Mouse (Mus musculus) ovary, postnatal 36 days (tissue): ENCODE data around the gene Xrn2.
A peak's percentile ranks its signal among the peaks of the same experiment; 100 is the strongest.
"Not testable (repeated sequence)": the region's sequence is repeated elsewhere in the genome, so short reads cannot be mapped to it uniquely, and the experiment has no call there.

ENCODE experiments used
- DNase-seq: peaks from one replicate; pipeline ENCODE4 v3.0.0; 2022; ENCODE audit warnings: low spot score, mixed read lengths

Xrn2 gene

DNA sequence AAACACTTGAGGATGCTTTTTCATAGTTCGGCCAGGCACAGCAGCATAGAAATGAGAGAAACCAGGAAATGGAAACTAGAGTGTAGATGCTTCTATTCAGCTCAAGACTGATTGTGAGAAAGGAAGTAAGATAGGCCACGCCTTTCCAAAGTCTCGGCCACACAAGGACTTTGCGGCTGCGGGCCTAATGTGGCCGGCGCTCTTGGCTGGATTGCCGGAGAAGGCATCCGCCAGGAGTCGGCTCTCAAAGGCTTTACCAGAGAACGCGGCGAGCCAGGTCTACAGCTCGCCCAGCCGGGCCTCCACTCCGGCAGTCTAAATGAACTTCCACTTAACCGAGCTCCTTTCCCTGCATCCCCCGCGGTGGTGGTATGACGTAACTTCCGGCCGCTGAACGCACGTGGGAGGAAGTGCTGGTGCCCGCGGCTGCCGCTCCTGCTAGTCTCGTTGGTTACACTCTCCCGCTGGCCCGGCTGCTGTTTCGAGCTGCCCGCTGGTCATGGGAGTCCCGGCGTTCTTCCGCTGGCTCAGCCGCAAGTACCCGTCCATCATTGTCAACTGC, at the start of gene Xrn2:
TSS of gene Xrn2 (plus strand) at position 374 of the 562 bp plus-strand sequence.
- peak; percentile 92 for DNase-seq

DNA sequence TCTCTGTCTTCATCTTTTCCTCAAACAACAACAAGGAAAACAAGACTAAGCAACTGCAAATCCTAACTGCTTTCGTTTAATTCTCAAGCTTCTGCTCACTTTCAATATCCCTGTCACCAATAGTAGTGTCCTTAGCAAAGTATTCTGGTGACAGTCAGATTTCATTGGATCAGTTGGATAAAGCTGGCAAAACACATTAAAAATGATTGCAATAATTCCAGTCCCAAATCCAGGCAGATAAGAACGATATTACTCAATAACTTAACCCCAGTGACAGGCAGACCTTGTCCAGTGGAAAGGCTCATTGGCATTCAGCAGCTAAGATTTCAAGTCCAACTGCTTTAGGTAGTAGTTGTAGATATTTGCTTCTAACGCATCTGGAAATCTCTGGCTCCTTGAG, 37.8 kb upstream of the Xrn2 start:
- no peak for DNase-seq

DNA sequence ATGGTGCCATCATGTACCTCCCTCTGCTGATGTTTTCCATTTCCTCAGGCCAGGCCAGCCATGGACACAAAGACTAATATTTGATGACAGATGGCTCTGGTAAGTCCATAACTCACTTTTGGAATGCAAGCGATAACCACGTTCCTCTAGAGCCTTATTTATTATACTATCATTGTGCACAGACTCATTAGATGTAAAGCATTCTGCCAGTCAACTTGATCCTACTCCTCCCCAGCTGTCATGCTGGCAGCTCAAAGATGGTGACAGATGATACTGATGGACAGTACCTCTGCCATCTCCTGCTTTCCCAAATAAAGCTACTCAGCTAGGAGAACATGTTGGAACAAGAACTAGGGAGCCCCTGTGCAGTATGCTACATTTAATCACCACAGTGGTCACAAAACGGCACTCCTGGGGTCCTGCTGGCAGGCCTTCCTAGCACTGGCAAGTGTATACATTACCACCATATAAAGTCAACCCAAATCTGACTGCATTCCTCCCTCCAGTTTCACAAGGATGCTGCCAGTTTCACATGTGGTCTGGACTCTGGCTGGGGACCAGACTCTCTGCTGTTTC, 37.3 kb upstream of the Xrn2 start:
- no peak for DNase-seq

DNA sequence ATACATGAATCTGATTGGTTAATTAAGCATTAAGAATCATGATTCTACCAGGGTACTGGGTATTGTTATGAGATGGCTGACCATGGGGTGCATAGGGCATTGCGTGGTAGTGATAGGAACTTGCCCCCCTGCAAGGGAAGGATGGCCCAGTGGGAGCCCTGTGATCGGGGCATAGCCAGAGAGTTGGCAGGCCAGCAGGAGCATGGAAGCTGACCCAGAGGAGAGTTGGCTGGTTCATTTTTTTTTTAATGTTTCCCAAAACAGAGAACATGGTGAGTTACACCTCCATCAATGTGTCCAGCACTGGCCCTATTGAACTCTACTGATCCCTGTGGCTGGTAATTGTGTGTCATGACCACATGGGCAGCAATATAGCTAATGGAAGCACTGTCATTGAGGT, 30.0 kb upstream of the Xrn2 start:
- DNase-seq = no peak

DNA sequence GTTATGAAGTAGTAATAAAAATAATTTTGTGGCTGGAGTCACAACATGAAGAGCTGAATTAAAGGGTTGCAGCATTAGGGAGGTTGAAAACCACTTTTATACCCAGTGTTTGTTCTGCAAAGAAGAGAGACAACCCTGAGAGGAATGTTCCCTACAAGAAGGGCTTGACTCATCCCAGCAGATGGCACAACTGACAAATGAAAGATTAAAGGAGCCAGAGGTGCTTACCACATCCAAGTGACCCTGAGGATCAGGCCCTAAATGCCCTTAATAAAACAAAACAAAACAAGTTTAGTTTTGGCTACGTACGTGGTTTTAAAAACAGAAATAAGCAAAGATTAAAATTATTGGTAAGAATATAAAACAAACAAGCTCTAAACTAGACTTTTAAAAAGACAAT, 28.0 kb upstream of the Xrn2 start:
- DNase-seq = no peak

DNA sequence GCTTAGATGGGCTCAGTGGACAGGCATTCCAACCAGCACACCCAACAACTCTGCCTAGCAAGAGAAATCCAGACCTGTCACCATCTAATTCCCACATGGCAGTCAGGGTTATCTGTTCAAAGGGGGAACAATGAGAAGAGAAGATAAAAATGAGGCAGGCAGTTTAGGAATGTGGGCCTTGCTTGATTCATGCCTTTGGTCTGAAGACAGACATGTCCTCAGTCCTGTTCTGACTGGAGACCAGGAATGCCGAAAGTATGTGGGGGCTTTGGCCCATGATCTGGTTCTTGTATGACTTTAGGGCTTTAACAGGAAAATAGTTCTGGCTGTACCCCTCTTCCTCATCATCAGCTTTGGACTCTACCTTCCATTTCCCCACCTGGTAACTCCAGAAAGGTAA, 27.0 kb upstream of the Xrn2 start:
- no peak for DNase-seq

DNA sequence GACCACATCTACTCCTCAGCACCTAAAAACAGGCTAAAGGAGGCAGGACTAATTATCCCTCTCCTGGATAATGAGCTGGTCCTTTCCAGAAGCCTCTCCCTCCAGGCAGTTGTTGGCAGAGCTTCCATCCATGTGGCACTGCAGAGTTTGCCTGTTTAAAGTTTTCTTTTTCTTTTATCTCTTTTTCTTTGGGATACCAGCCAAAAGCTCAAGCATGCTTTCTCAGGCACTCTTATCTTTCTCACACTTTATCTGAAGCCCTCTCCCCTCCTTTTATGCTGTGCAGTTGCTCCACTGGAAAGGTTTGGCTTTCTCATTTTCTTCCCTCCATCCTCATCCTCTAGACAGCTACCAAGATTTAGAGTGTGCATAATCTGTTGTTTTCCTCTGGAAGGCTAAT, 26.4 kb upstream of the Xrn2 start:
- DNase-seq = no peak

DNA sequence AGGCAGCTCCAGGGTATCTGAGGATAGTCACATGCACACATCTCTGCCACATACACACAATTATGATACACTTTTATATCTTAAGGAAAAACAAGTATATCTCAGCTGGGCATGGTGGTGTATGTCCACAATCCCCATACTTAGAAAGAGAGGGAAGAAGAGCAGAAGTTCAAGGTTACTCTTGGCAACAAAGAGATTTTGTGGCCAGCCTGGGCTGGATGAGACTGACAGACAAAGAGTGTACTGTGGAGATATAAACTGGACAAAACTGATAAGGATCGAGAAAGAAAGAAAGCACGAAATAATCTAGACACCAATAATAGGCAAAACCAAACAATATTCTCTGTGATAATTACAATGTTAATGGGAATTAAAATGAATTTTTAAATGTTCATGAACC, 5.5 kb upstream of the Xrn2 start:
- DNase-seq = no peak

DNA sequence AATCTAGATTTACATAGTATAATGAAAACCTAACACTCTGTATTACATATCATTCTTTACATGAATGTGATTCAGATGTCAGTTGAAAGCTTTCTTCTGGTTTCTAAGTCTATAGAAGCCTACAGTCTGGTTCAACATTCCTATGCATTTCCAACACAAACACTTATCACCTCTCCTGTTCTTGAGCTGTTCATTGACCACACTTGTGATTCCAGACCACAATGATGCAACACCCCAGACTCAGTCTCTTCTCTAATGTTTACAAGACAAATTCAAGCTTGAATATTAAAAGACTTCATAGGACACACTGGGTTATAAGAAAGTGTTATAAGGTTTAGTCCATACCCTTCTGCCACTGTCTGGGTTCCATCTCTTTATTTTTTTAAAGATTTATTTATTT, 3.7 kb upstream of the Xrn2 start:
- no peak for DNase-seq

DNA sequence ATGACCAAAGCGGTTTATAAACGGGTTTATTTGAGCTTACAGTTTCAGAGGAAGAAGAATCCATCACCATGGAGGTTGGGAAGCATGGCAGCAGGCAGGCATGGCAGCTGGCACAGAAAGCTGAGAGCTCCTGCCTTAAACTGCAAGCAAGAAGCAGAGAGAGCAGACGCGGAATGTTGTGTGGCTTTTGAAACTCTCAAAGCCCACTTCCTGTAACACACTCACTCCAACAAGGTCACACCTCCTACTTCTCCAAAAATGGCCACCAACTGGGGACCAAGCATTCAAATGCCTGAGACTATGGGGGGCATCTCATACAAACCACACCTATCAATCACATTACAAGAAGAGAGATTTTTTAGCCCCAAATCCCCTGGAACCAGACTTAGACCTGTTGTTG, 2.7 kb upstream of the Xrn2 start:
- DNase-seq = no peak

DNA sequence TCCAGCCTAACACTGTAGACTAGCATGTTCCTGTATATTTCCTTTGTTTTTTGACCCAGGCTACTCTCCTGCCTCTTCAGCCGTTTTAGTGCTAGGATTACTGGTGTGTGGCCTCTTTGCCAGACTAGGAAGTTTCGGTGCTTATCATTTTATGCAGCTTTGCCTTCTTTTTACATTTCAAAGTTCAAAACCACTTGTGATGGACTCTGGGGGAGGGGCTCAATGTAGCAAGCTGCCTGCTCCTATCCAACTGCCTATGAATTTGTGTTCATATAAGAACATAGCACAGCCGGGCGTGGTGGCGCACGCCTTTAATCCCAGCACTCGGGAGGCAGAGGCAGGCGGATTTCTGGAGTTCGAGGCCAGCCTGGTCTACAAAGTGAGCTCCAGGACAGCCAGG, 1.8 kb upstream of the Xrn2 start:
- no peak for DNase-seq

DNA sequence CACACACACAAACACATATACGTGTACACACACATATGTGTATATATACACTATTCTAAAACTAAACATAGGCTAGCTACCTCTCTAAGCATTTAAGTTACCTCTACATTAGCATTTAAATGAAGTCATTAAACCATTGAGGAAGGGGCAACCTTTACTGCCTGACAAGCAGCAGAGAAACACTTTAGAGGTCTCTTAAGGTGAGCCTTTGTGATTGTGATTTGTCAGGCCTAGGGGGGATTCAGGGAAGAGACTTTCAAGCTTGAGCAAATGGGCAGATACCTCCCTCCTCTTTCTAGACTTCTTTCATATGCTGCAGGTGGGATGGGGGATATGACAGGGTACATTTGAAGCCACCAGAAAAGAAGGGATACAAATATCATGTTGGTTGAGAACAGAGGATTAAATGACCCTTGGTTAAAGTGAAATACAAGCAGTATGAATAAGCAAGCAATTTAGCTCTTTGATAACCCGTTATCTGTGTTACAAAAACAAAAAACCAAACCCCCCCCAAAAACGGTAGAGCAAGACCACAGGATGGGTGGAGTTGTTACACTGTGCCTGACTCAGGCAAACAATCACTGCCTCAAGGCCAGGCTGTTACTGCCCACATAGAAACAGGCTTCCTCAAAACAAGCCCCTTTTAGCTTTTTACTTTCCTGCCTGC, 1.2 kb upstream of the Xrn2 start:
- no peak for DNase-seq

DNA sequence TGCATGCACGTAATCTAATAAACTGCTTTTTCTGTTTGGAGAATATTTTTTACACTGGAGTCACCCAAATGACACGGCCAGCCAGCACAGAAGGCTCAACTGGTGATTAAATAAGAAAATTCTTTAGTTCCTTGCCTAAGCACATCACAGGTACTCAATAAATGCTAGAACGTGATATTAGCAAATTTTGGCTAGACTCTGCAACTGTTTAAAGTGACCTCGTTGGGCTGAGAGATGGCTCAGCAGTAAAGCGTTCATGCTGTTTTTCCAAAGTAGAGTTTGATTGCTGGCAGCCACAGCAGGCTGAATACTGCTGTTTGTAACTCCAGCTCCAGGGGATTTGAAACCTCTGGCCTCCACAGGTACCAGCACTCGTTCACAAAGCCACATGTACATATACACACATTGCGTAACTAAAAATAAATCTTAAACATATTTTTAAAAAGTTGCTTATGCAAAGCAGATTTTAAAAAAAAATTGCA, 614 bp upstream of the Xrn2 start:
- DNase-seq = no peak

DNA sequence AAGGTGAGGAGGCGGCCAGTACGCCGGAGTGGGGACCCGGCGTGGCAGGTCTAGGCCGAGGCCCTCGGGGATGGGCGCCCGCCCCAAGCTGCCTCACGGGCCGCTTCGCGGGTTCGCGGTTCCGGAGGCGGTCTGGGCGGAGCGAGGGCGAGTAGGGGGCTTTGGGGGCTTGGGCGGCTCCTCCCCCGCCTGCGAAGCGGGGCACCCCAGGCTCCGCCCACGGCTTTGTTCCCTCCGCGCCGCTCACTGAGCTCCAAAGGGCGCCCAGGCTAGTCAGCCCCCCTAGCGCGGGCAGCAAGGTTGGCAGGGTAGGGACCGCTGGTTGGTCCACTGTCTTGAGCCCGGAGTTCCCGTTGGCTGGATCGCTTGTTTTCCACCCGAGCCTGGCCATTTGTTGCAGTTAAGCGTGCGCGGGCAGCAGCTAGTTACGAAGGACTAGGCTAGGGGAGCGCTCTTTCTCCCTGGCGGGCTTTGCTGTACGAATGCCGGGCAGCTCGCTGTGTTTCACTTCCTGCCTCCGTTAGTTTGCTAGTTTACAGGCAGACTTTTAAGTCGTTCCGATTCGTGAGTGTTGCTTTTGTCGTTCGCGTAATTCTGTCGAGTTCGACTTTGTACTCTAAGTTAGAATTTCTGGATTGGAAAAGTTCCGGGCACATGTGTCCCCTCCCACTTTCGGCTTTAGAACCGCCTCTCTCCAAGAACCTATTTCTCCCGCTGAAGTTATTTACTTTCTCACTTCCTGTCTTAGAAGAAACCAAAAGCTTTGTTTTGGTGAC, 586 bp downstream of the Xrn2 start:
- peak; percentile 74 for DNase-seq

DNA sequence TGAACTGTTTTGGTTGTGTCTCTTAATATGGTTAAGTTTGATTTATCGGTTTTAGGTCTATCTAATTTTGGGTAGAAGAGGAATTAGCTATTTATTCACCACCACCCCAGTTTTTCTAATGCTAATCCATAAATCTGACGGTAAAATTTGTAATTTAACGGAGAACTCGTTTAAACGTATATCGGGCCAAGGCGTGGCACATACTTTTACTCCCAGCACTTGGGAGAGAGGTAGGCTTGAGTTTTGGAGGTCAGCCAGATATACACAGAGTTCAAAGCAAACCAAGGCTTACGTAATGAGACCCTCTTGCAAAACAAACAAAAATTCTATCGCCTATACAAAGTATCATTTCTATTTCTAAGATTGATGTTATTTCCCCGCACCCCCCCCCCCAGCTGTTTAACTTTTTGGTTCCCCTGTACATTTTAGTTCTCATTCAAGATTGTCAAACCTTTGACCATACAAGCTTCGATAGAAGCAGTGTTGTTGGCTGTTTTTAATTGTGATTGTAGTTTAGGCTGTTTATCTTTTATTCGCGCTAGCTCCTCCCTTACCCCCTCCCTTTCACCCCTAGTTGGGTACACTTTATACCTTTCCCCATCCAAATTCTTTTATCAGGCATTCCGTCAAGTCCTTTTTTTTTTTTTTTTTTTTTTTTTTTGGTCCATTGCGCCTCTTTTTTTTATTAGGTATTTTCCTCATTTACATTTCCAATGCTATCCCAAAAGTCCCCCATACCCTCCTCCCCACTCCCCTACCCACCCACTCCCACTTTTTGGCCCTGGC, 1.5 kb downstream of the Xrn2 start:
- no peak for DNase-seq

DNA sequence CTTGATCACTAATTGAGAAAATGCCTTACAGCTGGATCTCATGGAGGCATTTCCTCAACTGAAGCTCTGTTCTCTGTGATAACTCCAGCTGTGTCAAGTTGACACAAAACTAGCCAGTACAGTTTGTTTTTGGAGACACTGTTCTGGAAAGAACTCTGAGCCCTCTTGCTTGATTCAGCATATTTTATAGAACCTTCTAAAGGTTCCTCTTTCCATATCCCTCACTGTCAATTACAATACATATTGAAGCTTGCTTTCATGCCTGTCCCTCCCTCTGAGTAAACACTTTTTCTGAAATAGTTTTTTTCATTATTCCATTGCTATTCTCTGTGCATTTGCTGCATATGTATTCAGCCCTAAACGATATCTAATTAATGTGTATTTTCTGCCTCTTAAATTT, 9.2 kb downstream of the Xrn2 start:
- not testable (repeated sequence) for DNase-seq

DNA sequence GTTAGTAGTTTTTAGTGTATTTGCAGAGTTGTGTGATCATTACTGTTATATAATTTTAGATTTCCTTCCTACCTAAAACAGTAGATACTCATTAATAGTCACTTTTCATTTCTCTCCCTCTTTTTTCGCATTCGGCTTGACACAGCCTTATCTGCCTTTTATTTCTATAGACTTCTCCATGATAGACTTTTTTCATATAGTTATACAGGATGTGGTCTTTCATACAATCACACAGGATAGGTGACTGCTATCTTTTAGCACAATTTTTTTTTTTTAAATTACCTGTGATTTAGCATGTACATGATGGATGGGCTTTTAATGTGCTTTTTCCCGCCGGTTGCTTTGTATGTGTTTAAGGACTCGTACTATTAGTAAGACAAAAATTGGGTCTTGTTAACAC, 10.3 kb downstream of the Xrn2 start:
- no peak for DNase-seq

DNA sequence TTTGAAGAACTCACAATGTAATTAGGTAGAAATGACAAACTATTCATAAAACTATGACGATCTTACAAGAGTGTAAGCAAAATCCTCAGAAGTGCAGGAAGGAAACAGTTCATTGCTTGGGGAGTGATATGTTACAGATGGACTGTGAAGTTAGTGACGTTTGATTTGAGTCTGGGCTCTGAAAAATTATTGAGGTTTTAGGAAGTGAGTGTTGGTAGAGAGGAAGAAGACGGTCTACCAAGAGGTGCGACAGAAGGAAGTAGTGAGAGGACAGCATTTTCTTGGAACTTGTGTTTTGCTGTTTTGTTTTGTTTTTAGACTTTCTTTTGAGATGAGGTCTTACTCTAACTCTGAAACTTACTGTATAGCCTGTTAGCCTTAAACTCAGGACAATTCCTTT, 10.8 kb downstream of the Xrn2 start:
- DNase-seq = no peak

DNA sequence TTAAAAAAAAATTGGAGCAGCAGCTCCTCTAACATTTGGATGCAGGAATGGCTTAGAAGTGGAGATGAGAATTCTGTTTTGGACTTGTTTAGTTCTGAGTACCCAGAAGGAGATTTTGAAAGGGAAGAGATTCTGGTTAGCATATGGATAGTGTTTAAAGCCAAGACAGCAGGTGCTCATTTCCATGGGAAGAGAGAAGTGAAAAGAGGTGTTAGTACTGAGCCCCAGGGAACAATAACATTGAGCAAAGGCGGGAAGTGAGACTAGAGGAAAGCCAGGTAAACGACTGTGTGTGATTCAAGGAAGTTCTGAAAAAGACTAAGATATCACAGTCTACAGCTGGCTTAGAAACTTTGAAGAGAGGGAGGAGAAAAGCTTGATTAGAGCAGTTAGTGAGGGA, 20.3 kb downstream of the Xrn2 start:
- DNase-seq = no peak

DNA sequence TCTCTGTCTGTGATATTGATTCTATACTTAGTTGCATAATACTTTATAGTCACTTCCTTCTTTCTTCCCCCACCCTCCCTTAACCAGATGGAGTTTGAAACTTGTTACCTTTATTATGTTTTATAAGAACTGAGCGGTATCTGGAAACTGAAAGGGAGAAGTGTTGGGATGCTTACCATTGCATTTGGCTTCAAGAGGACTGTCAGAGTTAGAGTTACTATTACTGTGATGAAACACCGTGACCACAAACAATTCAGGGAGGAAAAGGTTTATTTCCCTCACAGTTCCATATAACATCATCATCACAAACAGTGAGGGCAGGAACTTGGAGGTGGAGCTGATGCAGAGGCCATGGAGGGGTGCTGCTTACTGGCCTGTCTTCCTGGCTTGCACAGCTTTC, 23.1 kb downstream of the Xrn2 start:
- DNase-seq = no peak

DNA sequence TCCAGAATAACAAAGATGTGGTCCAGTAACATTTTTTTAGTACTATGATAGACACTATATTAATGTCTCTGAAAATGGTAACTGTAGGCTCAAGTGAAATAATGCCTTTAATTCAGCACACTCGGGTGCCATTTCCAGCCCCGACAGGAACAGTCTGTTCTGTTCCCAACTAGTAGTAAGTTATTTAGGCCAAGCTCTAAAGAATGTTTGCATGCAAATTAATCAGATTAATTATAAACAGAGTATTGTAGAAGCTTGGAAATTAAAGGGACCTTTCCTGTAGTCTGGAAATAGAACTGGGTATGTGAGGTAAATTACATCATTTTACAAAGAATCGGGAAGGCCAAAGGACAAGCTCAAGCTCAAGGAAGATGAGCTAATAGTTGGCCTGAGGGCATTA, 34.3 kb downstream of the Xrn2 start:
- DNase-seq = no peak

DNA sequence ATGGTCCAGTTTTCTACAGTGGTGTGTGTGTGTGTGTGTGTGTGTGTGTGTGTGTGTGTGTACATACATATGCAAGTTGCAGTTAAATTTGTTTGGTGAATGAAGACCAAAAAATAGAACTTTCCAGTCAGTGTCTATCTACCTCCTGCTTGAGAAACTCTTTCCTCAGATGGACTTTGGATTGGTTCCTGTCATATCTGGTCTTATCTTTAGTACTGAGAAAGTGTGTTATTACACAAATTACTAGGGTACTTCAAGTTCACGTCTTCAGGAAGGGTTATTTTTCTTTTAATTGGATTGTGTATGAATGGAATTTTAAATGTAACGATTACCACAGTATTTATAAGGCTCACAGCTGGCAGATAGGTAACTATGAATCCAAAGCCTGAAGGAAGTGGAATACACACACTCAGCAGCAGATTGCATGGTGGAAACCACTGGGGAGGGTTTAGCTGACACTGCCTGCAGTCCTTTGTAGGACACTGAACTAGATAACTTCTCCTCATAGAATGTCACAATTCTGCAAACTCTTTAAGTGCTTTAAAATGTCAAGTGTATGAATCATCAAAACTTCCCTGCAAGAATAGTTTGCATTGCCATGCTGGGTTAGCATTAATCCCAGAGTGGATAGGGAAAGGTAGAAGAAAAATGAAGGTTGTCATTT, 40.6 kb downstream of the Xrn2 start:
- DNase-seq = no peak
